Mouse (Mus musculus) Muller cell, postnatal 12 days (primary cell): ENCODE data around the gene Zfp800.

Source experiments
- DNase-seq: peaks from one replicate; pipeline ENCODE4 v3.0.0-alpha.2; 2015; ENCODE audit errors: inconsistent ontology term

Zfp800 gene

GRCm38 (mm10) chr6:28315208-28315607 lies 82.6 kb downstream of the Zfp800 start:
- DNase-seq, result no peak

- DNase-seq, result peak; percentile 50
Observed at GRCm38 (mm10) chr6:28312067-28312466, 85.7 kb downstream of the Zfp800 start.

GRCm38 (mm10) chr6:28309692-28310091 lies 88.1 kb downstream of the Zfp800 start:
- DNase-seq, result no peak

- DNase-seq, result no peak
Observed at GRCm38 (mm10) chr6:28308929-28309328, 88.9 kb downstream of the Zfp800 start.

- DNase-seq, result no peak
Observed at GRCm38 (mm10) chr6:28306702-28307101, 91.1 kb downstream of the Zfp800 start.

GRCm38 (mm10) chr6:28296306-28296705 lies 101.5 kb downstream of the Zfp800 start:
- no peak for DNase-seq

GRCm38 (mm10) chr6:28295581-28295980 lies 102.2 kb downstream of the Zfp800 start:
- no peak for DNase-seq

GRCm38 (mm10) chr6:28292810-28293209 lies 105.0 kb downstream of the Zfp800 start:
- no peak for DNase-seq

- no peak for DNase-seq
Observed at GRCm38 (mm10) chr6:28279886-28280285, 117.9 kb downstream of the Zfp800 start.

- no peak for DNase-seq
Observed at GRCm38 (mm10) chr6:28262198-28262621, 135.6 kb downstream of the Zfp800 start.

GRCm38 (mm10) chr6:28261307-28262197 lies 136.3 kb downstream of the Zfp800 start:
- DNase-seq, result peak; percentile 95

GRCm38 (mm10) chr6:28260425-28261191 lies 137.2 kb downstream of the Zfp800 start:
- DNase-seq, result peak; percentile 45

GRCm38 (mm10) chr6:28259750-28260149 lies 138.1 kb downstream of the Zfp800 start:
- DNase-seq, result no peak

- no peak for DNase-seq
Observed at GRCm38 (mm10) chr6:28258440-28258839, 139.4 kb downstream of the Zfp800 start.

GRCm38 (mm10) chr6:28257772-28258171 lies 140.0 kb downstream of the Zfp800 start:
- no peak for DNase-seq

- DNase-seq, result no peak
Observed at GRCm38 (mm10) chr6:28252790-28253189, 145.0 kb downstream of the Zfp800 start.

- no peak for DNase-seq
Observed at GRCm38 (mm10) chr6:28248211-28248610, 149.6 kb downstream of the Zfp800 start.

GRCm38 (mm10) chr6:28232618-28233361 lies 165.0 kb downstream of the Zfp800 start:
- DNase-seq, result no peak

GRCm38 (mm10) chr6:28228085-28228484 lies 169.7 kb downstream of the Zfp800 start:
- DNase-seq, result peak; percentile 6

GRCm38 (mm10) chr6:28221017-28221416 lies 176.8 kb downstream of the Zfp800 start:
- no peak for DNase-seq

- DNase-seq, result no peak
Observed at GRCm38 (mm10) chr6:28218386-28218785, 179.4 kb downstream of the Zfp800 start.
